Comparison of ENCODE assay signal across 8 mouse cellular contexts in genomic region chr16:87783561-87784304, GRCm38 (mm10).
DNase-seq lines count a peak whose midpoint lies in the region; ATAC-seq lines count a peak whose summit lies in the region.

No protein-coding gene starts in this region.

- no peak for ATAC-seq in erythroid progenitor cell, adult 5-6 weeks (replicated peaks; ENCODE audit: low FRiP score, poor library complexity, severe bottlenecking)

- intact Hi-C loops in gastrocnemius, postnatal 14 days (cut with DNase I; ENCODE audit: low total_unique reads) = no loop called here

- peak; percentile 16 for DNase-seq in embryo, embryonic 11 days
- no peak for DNase-seq in embryo, embryonic 9.5 days (ENCODE audit: extremely low spot score)
- peak; percentile 84 for DNase-seq in 3T3-L1 (ENCODE audit: low read depth, low spot score)
- peak; percentile 15 to 20 for DNase-seq in heart, adult 9 months (ENCODE audit: low spot score in 2 of 2)
- peak; percentile 68 for DNase-seq in kidney, adult 9 months
- DNase-seq in thymus, postnatal 0 days (ENCODE audit: low spot score) = no peak
- DNase-seq in gastrocnemius, postnatal 14 days = no peak

Comparison
In these comparisons a context has a peak if more than half of its experiments do, and no peak if none do; other contexts are left out.
1. DNase-seq: peak in embryo, embryonic 11 days (single experiment), 3T3-L1 (single experiment), heart, adult 9 months (2 of 2) and kidney, adult 9 months (single experiment); none in embryo, embryonic 9.5 days (single experiment), thymus, postnatal 0 days (single experiment) and gastrocnemius, postnatal 14 days (single experiment).